Mouse (Mus musculus): ENCODE measurements around the gene Agmat. TPM values are rescaled to one million over a fixed set of nuclear protein-coding genes. Genes with fewer than 3 reads are reported as not detected.

The Agmat gene
- polyA plus RNA-seq, 1 experiment from 2014 or later = 18.0 TPM

- peak overlapping the region; percentile 94 for H3K4me2 ChIP-seq
These were observed 45.0 kb downstream of the Agmat start for GRCm38 (mm10) chr4:141791486-141791885.

GRCm38 (mm10) chr4:141791951-141792350 is 45.5 kb downstream of the Agmat start:
- DNase-seq (ENCODE audit: low spot score) = no peak
- 88% methylated on average over 8 of the region's 8 CpGs for WGBS
- no peaks in the 10 kb centered on the region for H3K9me3 ChIP-seq (ENCODE audit: control insufficient read depth, low read length)
- H3K4me3 ChIP-seq (ENCODE audit: low read depth, low read length) = no peak overlapping the region
- ATAC-seq (replicated peaks; ENCODE audit: low FRiP score) = no peak
- no peak overlapping the region for H3K9ac ChIP-seq (ENCODE audit: low read depth, low read length)
- no peaks in the 10 kb centered on the region for H3K27me3 ChIP-seq (replicated peaks; ENCODE audit: control insufficient read depth, insufficient read depth, low read length)
- H3K4me1 ChIP-seq (replicated peaks; ENCODE audit: control insufficient read depth, insufficient read depth, low read length) = peaks cover 22% of the 10 kb centered on the region
- H3K36me3 ChIP-seq (ENCODE audit: control insufficient read depth, insufficient read depth, low read length) = peaks cover under 1% of the 10 kb centered on the region; the same call in 1 of the 2 replicates
- no peak overlapping the region for H3K4me2 ChIP-seq
- no peak overlapping the region for H3K27ac ChIP-seq (ENCODE audit: low read depth, low read length)

More at GRCm38 (mm10) chr4:141791486-141791885, 45.0 kb downstream of the Agmat start:
- DNase-seq (ENCODE audit: low spot score) (no peak), ATAC-seq (replicated peaks; ENCODE audit: low FRiP score) (no peak)
- peak overlapping the region; percentile 75; the same call in 1 of the 2 replicates for H3K27ac ChIP-seq (ENCODE audit: low read depth, low read length)
- H3K9ac ChIP-seq (ENCODE audit: low read depth, low read length) = no peak overlapping the region
- H3K4me3 ChIP-seq (ENCODE audit: low read depth, low read length) = peak overlapping the region; percentile 91; the same call in 1 of the 2 replicates
- H3K9me3 ChIP-seq (ENCODE audit: control insufficient read depth, low read length) = no peaks in the 10 kb centered on the region
- H3K4me1 ChIP-seq (replicated peaks; ENCODE audit: control insufficient read depth, insufficient read depth, low read length) = peaks cover 22% of the 10 kb centered on the region
- no peaks in the 10 kb centered on the region for H3K27me3 ChIP-seq (replicated peaks; ENCODE audit: control insufficient read depth, insufficient read depth, low read length)
- 81% methylated on average over 7 of the region's 7 CpGs for WGBS
- no peaks in the 10 kb centered on the region; the same call in 1 of the 2 replicates for H3K36me3 ChIP-seq (ENCODE audit: control insufficient read depth, insufficient read depth, low read length)

DNA sequence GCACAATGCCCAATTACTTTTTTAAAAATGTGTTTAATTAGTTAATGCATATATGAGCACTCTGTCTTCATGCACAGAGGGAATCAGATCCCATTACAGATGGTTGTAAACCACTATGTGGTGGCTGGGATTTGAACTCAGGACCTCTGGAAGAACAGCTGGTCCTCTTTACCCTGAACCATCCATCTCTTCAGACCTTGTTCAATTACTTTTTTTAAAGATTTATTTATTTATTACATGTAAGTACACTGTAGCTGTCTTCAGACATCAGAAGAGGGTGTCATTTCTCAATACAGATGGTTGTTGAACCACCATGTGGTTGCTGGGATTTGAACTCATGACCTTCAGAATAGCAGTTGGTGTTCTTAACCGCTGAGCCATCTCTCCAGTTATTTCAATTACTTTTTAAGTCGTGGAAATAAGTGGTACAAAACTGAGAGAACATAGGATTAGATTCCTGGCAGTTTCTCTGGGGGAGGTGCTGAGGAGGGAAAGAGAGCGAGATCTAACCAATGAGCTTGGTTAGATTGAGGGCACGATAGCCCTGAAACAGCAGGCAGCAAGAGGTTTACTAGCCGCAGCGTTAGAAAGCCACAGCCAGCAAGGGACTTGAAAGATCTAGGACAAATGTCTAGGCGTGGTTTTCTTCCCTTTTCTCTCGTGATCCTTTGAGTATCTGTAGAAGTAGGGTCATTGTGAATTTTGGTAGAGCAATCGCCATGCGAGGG is 46.2 kb downstream of the Agmat start:
- no peaks in the 10 kb centered on the region for H3K9me3 ChIP-seq (ENCODE audit: control insufficient read depth, low read length)

GRCm38 (mm10) chr4:141793282-141794151 is 47.0 kb downstream of the Agmat start, which contains the start of gene Casp9:
Gene Casp9, plus strand, starts transcription at chr4:141793612.
- Histone ChIP-seq H3K27me3 (replicated peaks; ENCODE audit: control insufficient read depth, insufficient read depth, low read length) (no peaks in the 10 kb centered on the region), H3K4me3 (ENCODE audit: low read depth, low read length) (peak within 1 kb of the TSS; percentile 78), H3K4me1 (replicated peaks; ENCODE audit: control insufficient read depth, insufficient read depth, low read length) (peaks cover 22% of the 10 kb centered on the region), H3K9ac (ENCODE audit: low read depth, low read length) (peak within 1 kb of the TSS; percentile 65), H3K36me3 (ENCODE audit: control insufficient read depth, insufficient read depth, low read length) (peaks cover 6% of the 10 kb centered on the region; the same call in 1 of the 2 replicates), H3K27ac (ENCODE audit: low read depth, low read length) (peak within 1 kb of the TSS; percentile 93), H3K4me2 (peak within 1 kb of the TSS; percentile 69), H3K9me3 (ENCODE audit: control insufficient read depth, low read length) (no peaks in the 10 kb centered on the region)
- under 1% methylated on average over 76 of the region's 80 CpGs for WGBS
- ATAC-seq (replicated peaks; ENCODE audit: low FRiP score) (peak; percentile 81), DNase-seq (ENCODE audit: low spot score) (peak; percentile 99)

More for the DNA sequence above, 46.2 kb downstream of the Agmat start:
- peak overlapping the region; percentile 78 for H3K4me3 ChIP-seq (ENCODE audit: low read depth, low read length)
- ATAC-seq (replicated peaks; ENCODE audit: low FRiP score) = peak; percentile 14; the same call in 1 of the 2 replicates
- WGBS = 10% methylated on average over 10 of the region's 10 CpGs
- no peak for DNase-seq (ENCODE audit: low spot score)
- peak overlapping the region; percentile 50 for H3K9ac ChIP-seq (ENCODE audit: low read depth, low read length)
- peak overlapping the region; percentile 69 for H3K4me2 ChIP-seq
- H3K36me3 ChIP-seq (ENCODE audit: control insufficient read depth, insufficient read depth, low read length) = peaks cover 6% of the 10 kb centered on the region; the same call in 1 of the 2 replicates
- H3K27ac ChIP-seq (ENCODE audit: low read depth, low read length) = peak overlapping the region; percentile 93
- H3K4me1 ChIP-seq (replicated peaks; ENCODE audit: control insufficient read depth, insufficient read depth, low read length) = peaks cover 22% of the 10 kb centered on the region
- H3K27me3 ChIP-seq (replicated peaks; ENCODE audit: control insufficient read depth, insufficient read depth, low read length) = no peaks in the 10 kb centered on the region

DNA sequence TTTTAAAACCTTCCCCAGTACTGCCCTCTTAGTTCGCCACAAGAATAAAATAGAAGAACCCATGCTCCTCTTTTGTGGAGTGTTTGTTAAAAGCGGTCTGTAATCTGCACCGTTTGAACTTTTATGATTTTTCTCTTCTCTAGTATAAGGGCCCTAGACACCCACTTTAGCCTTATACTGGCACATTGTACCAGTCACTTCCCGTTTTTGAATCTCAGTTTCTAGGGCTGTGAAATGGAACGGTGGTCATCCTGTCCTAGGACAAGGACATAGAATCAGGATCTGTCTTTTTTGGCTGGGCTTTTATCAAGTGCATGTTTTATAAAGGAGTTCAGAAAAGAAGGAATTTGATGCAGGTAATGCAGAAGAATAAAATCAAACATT is 47.7 kb downstream of the Agmat start:
- no peak for ATAC-seq (replicated peaks; ENCODE audit: low FRiP score)
- WGBS = 11% methylated on average over 5 of the region's 5 CpGs
- H3K4me1 ChIP-seq (replicated peaks; ENCODE audit: control insufficient read depth, insufficient read depth, low read length) = peaks cover 22% of the 10 kb centered on the region

DNA sequence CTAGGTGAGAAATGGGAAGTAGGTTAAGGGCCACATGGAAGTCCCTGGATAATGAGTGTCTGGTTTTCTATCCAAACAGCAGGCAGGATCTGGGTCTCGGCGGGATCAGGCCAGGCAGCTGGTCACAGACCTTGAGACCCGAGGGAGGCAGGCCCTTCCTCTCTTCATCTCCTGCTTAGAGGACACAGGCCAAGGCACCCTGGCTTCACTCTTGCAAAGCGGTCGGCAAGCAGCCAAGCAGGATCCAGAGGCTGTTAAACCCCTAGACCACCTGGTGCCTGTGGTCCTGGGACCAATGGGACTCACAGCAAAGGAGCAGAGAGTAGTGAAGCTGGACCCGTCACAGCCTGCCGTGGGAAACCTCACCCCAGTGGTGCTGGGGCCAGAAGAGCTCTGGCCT is 49.9 kb downstream of the Agmat start:
- DNase-seq (ENCODE audit: low spot score) (no peak), ATAC-seq (replicated peaks; ENCODE audit: low FRiP score) (no peak)
- peaks cover 15% of the 10 kb centered on the region for H3K4me1 ChIP-seq (replicated peaks; ENCODE audit: control insufficient read depth, insufficient read depth, low read length)
- H3K4me2 ChIP-seq = no peak overlapping the region
- H3K27ac ChIP-seq (ENCODE audit: low read depth, low read length) = no peak overlapping the region
- WGBS = 86% methylated on average over 7 of the region's 7 CpGs
- H3K4me3 ChIP-seq (ENCODE audit: low read depth, low read length) = no peak overlapping the region
- H3K9me3 ChIP-seq (ENCODE audit: control insufficient read depth, low read length) = no peaks in the 10 kb centered on the region
- no peaks in the 10 kb centered on the region for H3K27me3 ChIP-seq (replicated peaks; ENCODE audit: control insufficient read depth, insufficient read depth, low read length)
- peaks cover 6% of the 10 kb centered on the region; the same call in 1 of the 2 replicates for H3K36me3 ChIP-seq (ENCODE audit: control insufficient read depth, insufficient read depth, low read length)
- H3K9ac ChIP-seq (ENCODE audit: low read depth, low read length) = no peak overlapping the region

More for the DNA sequence above, 47.7 kb downstream of the Agmat start:
- H3K27ac ChIP-seq (ENCODE audit: low read depth, low read length) = peak overlapping the region; percentile 93
- peaks cover 6% of the 10 kb centered on the region; the same call in 1 of the 2 replicates for H3K36me3 ChIP-seq (ENCODE audit: control insufficient read depth, insufficient read depth, low read length)
- no peaks in the 10 kb centered on the region for H3K27me3 ChIP-seq (replicated peaks; ENCODE audit: control insufficient read depth, insufficient read depth, low read length)
- H3K4me2 ChIP-seq = peak overlapping the region; percentile 69
- H3K9me3 ChIP-seq (ENCODE audit: control insufficient read depth, low read length) = no peaks in the 10 kb centered on the region
- no peak for DNase-seq (ENCODE audit: low spot score)
- peak overlapping the region; percentile 65 for H3K9ac ChIP-seq (ENCODE audit: low read depth, low read length)
- peak overlapping the region; percentile 78 for H3K4me3 ChIP-seq (ENCODE audit: low read depth, low read length)

GRCm38 (mm10) chr4:141796954-141797353 is 50.5 kb downstream of the Agmat start:
- Histone ChIP-seq H3K4me1 (replicated peaks; ENCODE audit: control insufficient read depth, insufficient read depth, low read length) (peaks cover 15% of the 10 kb centered on the region), H3K27me3 (replicated peaks; ENCODE audit: control insufficient read depth, insufficient read depth, low read length) (no peaks in the 10 kb centered on the region), H3K9me3 (ENCODE audit: control insufficient read depth, low read length) (no peaks in the 10 kb centered on the region), H3K27ac (ENCODE audit: low read depth, low read length) (no peak overlapping the region), H3K4me3 (ENCODE audit: low read depth, low read length) (no peak overlapping the region), H3K36me3 (ENCODE audit: control insufficient read depth, insufficient read depth, low read length) (peaks cover 6% of the 10 kb centered on the region; the same call in 1 of the 2 replicates), H3K9ac (ENCODE audit: low read depth, low read length) (no peak overlapping the region), H3K4me2 (no peak overlapping the region)
- DNase-seq (ENCODE audit: low spot score) (no peak), ATAC-seq (replicated peaks; ENCODE audit: low FRiP score) (no peak)
- 90% methylated on average over 4 of the region's 4 CpGs for WGBS

DNA sequence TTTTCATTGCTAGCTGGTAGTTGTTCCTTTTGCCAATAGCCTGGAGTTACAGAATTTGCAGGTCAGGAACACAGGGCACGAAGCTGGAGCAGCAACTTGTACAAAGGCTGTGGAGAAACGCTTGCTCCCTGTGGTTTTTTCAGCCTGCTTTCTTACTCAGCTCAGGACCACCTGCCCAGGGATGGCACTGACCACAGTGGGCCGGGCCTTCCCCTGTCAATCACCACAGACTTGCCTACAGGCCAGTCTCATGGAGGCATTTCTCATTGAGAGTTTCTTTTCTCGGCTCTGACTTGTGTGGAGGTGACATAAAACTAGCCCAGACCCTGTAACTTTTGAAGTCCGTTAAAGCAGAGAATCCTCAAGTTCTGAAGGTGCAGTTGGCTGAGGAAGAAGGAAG is 51.1 kb downstream of the Agmat start:
- DNase-seq (ENCODE audit: low spot score) (no peak), ATAC-seq (replicated peaks; ENCODE audit: low FRiP score) (no peak)
- Histone ChIP-seq H3K9ac (ENCODE audit: low read depth, low read length) (no peak overlapping the region), H3K4me3 (ENCODE audit: low read depth, low read length) (no peak overlapping the region), H3K4me1 (replicated peaks; ENCODE audit: control insufficient read depth, insufficient read depth, low read length) (peaks cover 10% of the 10 kb centered on the region), H3K36me3 (ENCODE audit: control insufficient read depth, insufficient read depth, low read length) (peaks cover 6% of the 10 kb centered on the region; the same call in 1 of the 2 replicates), H3K4me2 (no peak overlapping the region), H3K27me3 (replicated peaks; ENCODE audit: control insufficient read depth, insufficient read depth, low read length) (no peaks in the 10 kb centered on the region), H3K27ac (ENCODE audit: low read depth, low read length) (no peak overlapping the region), H3K9me3 (ENCODE audit: control insufficient read depth, low read length) (no peaks in the 10 kb centered on the region)
- WGBS = 91% methylated on average over 5 of the region's 5 CpGs
